Mouse (Mus musculus) cerebellum, adult 2 months (tissue): Measurements from ENCODE around the gene Ube2d1. TPM values are rescaled to one million over a fixed set of nuclear protein-coding genes. Genes with fewer than 3 reads are reported as not detected.
A peak's percentile ranks its signal among the peaks of the same experiment; 100 is the strongest.

Source experiments
- DNase-seq, 2 experiments: peaks; one replicate each; pipeline ENCODE4 v3.0.0; 2021
- H3K27ac ChIP-seq: fragments of 200-500 bp; 2 replicates; pipeline ENCODE4 v1.5.1; 2012; ENCODE audit warnings: low read length, control low read depth, inconsistent platforms; ENCODE audit not compliant: insufficient read depth
- H3K27me3 ChIP-seq: fragments of 200-500 bp; 2 replicates; pipeline ENCODE4 v1.6.1; 2012; ENCODE audit warnings: inconsistent platforms, mild to moderate bottlenecking, low read length, moderate library complexity; ENCODE audit not compliant: control insufficient read depth, insufficient read depth
- H3K4me1 ChIP-seq: fragments of 200-500 bp; 2 replicates; pipeline ENCODE4 v1.6.1; 2011; ENCODE audit warnings: low read length; ENCODE audit not compliant: control insufficient read depth, insufficient read depth
- H3K4me3 ChIP-seq: fragments of 200-500 bp; replicated peaks from 2 replicates; pipeline ENCODE3; 2011; ENCODE audit warnings: mild to moderate bottlenecking, low read depth, low read length, control low read depth; ENCODE audit not compliant: insufficient read depth
- CTCF ChIP-seq: fragments of 200-500 bp; IDR thresholded peaks from 2 replicates; pipeline ENCODE4 v1.5.1; 2011; ENCODE audit warnings: low read depth, mild to moderate bottlenecking, control low read depth, low read length, moderate library complexity, borderline replicate concordance; ENCODE audit not compliant: insufficient read depth
- POLR2A ChIP-seq: fragments of 200-500 bp; IDR thresholded peaks from 2 replicates; pipeline ENCODE4 v1.6.1; 2011; ENCODE audit warnings: low read length, control low read depth, borderline replicate concordance; ENCODE audit not compliant: insufficient read depth
- WGBS: fragments of 180-500 bp; shearing (Covaris S2); methylation state at CpG from one replicate; pipeline ENCODE4 v1.1.7; 2018; 5-methylcytosine and 5-hydroxymethylcytosine counted together
- polyA plus RNA-seq: library from polyadenylated mRNA; depleted of rRNA; stranded (reverse); fragments of >200 nt; gene quantifications from 2 replicates; pipeline ENCODE4 v1.2.3, GENCODE M21; 2012

Gene Ube2d1
- polyA plus RNA-seq, 1 experiment = 123 TPM

DNA sequence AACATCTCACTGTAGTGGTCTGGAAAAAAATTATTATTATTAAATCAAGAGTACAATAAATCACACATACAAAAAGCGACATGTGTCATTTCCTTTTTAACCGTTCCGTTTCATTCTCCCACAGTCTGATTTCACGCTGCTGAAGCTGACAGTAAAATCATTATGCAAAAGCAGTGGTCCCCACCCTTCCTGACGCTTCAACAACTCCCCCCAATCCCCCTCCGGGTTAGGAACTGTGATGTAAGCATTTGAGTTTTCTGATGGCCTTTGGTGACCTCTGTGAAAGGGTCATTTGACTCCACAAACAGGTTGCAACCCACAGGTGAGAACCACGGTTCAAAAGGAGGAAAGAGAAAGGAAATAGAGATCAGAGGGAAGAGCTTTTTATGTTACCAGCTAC is 38.1 kb downstream of the Ube2d1 start:
- Histone ChIP-seq H3K27ac (no peak overlapping the region), H3K4me3 (no peak overlapping the region), H3K27me3 (no peaks in the 10 kb centered on the region), H3K4me1 (peaks cover 9% of the 10 kb centered on the region; the same call in 1 of the 2 replicates)
- no peak for DNase-seq
- no peak for TF ChIP-seq CTCF
- TF ChIP-seq POLR2A = no peak
- WGBS = 71% methylated on average over 7 of the region's 7 CpGs

DNA sequence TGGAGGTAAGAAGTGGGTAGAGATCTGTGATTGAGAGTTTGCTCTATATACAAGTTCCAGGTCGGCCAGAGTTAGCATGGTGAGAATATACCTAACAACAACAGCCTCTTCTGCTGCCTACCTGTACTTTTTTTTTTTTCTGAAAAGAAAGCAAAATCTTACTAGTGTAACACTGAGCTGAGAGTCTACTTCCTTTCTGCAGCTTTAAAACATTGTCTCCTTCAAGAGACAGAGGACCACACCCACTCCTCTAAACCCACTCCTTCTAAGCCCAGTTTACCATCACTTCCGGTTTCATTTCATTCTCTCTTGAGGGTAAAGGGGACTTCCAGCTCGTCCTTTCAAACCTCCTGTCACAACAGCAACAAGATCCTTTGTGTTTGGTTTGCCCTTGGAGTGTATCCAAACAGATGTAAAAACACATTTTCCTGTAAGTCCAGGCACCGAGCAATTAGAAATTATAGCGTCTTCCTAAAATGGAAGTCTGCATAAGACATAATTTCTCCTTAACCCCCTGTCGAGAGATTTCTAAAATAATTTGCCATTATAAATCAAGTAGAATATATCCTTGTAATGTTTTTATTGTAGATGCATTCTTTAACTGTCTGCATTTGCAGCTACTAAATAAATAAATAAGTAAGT is 45.5 kb downstream of the Ube2d1 start:
- Histone ChIP-seq H3K4me1 (no peaks in the 10 kb centered on the region), H3K4me3 (no peak overlapping the region), H3K27me3 (no peaks in the 10 kb centered on the region), H3K27ac (no peak overlapping the region)
- DNase-seq = no peak
- WGBS = 65% methylated on average over 6 of the region's 6 CpGs
- no peak for TF ChIP-seq POLR2A
- TF ChIP-seq CTCF = no peak

DNA sequence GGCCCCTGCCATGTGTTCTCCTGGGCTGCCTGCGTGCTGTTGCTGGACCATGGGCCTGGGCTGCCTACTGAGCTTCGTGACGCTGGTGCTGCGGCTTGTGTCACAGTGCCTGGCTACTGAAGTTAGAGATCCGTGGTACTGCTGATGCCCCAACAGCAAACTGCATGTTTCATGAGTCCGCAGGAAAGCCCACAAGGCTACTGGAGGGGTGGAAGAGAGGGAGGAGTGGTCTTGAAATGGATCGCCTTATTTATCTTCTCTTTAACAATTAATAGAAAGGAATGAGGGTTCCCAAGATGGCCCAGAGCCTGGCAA is 46.9 kb downstream of the Ube2d1 start, which contains the start of gene Tfam:
Gene Tfam (minus strand): TSS at position 41 of the 315 bp plus-strand sequence.
- no peak for DNase-seq
- peak within 1 kb of the TSS; percentile 90 for H3K4me3 ChIP-seq
- WGBS = 1% methylated on average over 7 of the region's 7 CpGs
- TF ChIP-seq CTCF (no peak), POLR2A (no peak)
- H3K27ac ChIP-seq = peak within 1 kb of the TSS; percentile 70
- H3K4me1 ChIP-seq = no peaks in the 10 kb centered on the region
- no peaks in the 10 kb centered on the region for H3K27me3 ChIP-seq

GRCm38 (mm10) chr10:71237516-71238239 is 47.4 kb downstream of the Ube2d1 start:
- under 1% methylated on average over 68 of the region's 68 CpGs for WGBS
- Histone ChIP-seq H3K27ac (peak overlapping the region; percentile 70), H3K4me3 (peak overlapping the region; percentile 90), H3K27me3 (no peaks in the 10 kb centered on the region), H3K4me1 (no peaks in the 10 kb centered on the region)
- DNase-seq = peak; percentile 96
- TF ChIP-seq CTCF (no peak), POLR2A (peak; percentile 74; the same call in 1 of the 2 replicates)

DNA sequence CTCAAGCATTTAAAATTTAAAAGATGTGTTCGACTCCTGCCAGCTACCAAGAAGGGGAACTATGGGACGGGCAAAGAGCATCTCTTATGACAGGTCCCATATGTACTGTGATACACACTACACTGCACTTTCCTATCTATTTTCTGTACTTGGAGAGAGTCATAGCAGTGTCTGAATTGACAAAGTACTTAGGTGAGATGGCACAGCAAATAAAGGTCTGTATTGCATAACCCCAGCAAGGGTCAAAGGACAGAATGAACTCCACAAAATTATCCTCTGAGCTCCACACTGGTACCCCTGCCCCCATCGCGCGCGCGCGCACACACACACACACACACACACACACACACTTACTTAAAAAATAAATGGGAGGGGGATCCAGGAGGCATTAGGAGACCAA is 51.0 kb downstream of the Ube2d1 start:
- Histone ChIP-seq H3K27ac (no peak overlapping the region), H3K4me3 (no peak overlapping the region), H3K4me1 (no peaks in the 10 kb centered on the region), H3K27me3 (no peaks in the 10 kb centered on the region)
- TF ChIP-seq CTCF (no peak), POLR2A (no peak)
- 96% methylated on average over 8 of the region's 8 CpGs for WGBS
- DNase-seq = no peak

- Histone ChIP-seq H3K27ac (no peak overlapping the region), H3K27me3 (no peaks in the 10 kb centered on the region), H3K4me1 (no peaks in the 10 kb centered on the region), H3K4me3 (no peak overlapping the region)
- WGBS = 36% methylated on average over 7 of the region's 7 CpGs
- DNase-seq = peak; percentile 70 to 80
- no peak for TF ChIP-seq POLR2A
- peak; percentile 76 for TF ChIP-seq CTCF
Measured at GRCm38 (mm10) chr10:71225894-71226293, 59.2 kb downstream of the Ube2d1 start.

- WGBS = 54% methylated on average over 5 of the region's 5 CpGs
- TF ChIP-seq CTCF = no peak
- TF ChIP-seq POLR2A = no peak
Measured at GRCm38 (mm10) chr10:71223101-71223500, 62.0 kb downstream of the Ube2d1 start.

GRCm38 (mm10) chr10:71222639-71223038 is 62.4 kb downstream of the Ube2d1 start:
- peaks cover 2% of the 10 kb centered on the region; the same call in 1 of the 2 replicates for H3K4me1 ChIP-seq
- DNase-seq = no peak
- TF ChIP-seq CTCF = no peak
- TF ChIP-seq POLR2A = no peak
- WGBS = 73% methylated on average over 2 of the region's 2 CpGs
- no peak overlapping the region for H3K4me3 ChIP-seq
- no peaks in the 10 kb centered on the region for H3K27me3 ChIP-seq
- no peak overlapping the region for H3K27ac ChIP-seq

More at GRCm38 (mm10) chr10:71223101-71223500, 62.0 kb downstream of the Ube2d1 start:
- Histone ChIP-seq H3K4me1 (peaks cover 2% of the 10 kb centered on the region; the same call in 1 of the 2 replicates), H3K27ac (no peak overlapping the region), H3K27me3 (no peaks in the 10 kb centered on the region), H3K4me3 (no peak overlapping the region)
- DNase-seq = no peak
